Mouse (Mus musculus) spleen, adult 2 months (tissue): ENCODE measurements around the gene Nt5c.

Source experiments
- CTCF ChIP-seq: fragments of 200-500 bp; IDR thresholded peaks from 2 replicates; pipeline ENCODE4 v1.5.1; 2011; ENCODE audit warnings: mild to moderate bottlenecking, inconsistent platforms; ENCODE audit not compliant: insufficient read depth, insufficient read length, insufficient replicate concordance; ENCODE audit errors: extremely low read depth
- POLR2A ChIP-seq: fragments of 200-500 bp; IDR thresholded peaks from 2 replicates; pipeline ENCODE4 v1.6.1; 2011; ENCODE audit warnings: low read depth, low read length, inconsistent platforms

DNA sequence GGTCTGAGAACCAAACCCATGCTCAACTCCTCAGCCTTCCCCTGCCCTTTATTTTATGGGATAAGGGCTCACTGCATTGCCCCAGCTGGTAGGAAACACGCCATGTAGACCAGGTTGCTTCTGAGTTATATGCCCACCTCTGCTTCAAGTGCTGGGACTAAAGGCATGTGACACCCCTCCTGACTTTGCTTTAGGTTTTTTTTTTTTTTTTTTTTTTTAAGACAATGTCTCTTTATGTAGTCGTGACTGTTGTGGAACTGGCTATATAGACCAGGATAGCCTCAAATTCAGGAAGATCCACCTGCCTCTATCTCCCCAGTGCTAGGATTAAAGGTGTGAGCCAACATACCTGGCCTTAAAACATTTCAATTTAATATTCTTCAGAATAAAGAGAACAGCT is 31.0 kb upstream of the Nt5c start:
- no peak for TF ChIP-seq CTCF
- TF ChIP-seq POLR2A, result no peak
